Mouse (Mus musculus): Measurements from ENCODE around the gene Acot4. TPM values are rescaled to one million over a fixed set of nuclear protein-coding genes. Genes with fewer than 3 reads are reported as not detected.

Gene Acot4
- not detected for total RNA-seq (2023)

DNA sequence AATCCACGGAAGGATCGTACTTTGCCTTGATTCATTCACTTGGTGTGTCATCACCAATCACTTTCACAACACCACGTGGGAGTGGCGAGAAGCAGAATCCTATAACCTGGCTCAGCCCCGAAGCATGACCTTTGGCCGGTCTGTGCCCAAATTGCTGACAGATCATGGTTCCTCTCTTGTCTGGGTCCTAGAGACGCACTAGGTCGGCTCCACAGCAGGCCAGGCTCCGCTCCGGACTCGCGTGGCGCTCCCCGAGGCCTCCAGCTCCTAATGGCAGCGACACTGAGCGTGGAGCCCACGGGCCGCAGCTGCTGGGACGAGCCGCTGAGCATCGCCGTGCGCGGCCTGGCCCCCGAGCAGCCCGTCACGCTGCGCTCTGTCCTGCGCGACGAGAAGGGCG lies at the start of gene Acot4:
TSS of gene Acot4 (plus strand) at position 139 of the 400 bp plus-strand sequence.

GRCm38 (mm10) chr12:84009171-84009965 lies 28.8 kb upstream of the Acot4 start, which contains the start of gene Acot1:
Acot1 (plus strand) TSS chr12:84009490.

DNA sequence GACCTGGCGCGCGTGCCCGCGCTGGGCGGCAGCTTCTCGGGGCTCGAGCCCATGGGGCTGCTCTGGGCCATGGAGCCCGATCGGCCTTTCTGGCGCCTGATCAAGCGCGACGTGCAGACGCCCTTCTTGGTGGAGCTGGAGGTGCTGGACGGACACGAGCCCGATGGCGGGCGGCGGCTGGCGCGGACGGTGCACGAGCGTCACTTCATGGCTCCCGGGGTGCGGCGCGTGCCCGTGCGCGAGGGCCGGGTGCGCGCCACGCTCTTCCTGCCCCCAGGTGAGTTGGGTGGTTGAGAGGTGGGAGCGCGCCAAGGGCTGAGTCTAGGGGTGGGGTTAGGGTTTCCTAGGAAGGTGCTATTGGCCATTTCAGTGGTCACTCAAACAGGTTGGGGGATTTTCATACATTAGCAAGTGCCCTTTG lies 522 bp downstream of the Acot4 start, which contains the start of gene Gm49366:
TSS of gene Gm49366 (plus strand) at position 245 of the 421 bp plus-strand sequence.

DNA sequence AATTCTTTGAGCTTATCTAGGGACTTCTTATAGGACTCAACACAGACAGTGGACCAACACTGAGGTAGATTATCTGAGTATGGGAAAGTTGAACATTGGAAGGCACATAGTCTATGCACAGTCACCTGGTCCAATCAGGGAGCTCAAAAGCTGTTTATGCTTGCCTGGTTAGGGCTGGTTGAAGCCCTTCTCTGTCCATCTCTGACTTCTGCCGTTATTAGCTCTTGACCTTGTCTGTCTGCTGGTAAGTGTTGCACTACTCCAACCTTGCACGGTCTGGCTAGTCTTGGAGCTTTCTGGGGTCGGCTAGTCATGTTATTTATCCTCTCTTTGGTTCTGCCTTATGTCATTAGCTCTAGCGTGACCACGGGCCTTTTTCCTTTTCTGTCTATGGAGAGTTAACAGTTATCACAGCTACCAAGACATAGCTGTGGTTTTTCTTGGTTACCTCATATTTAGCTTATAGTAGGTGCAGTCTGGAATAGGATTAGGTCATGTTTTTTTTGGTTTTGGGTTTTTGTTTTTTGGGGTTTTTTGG lies 13.8 kb downstream of the Acot4 start, which contains the start of gene Acot3:
TSS of gene Acot3 (plus strand) at position 208 of the 538 bp plus-strand sequence.

GRCm38 (mm10) chr12:84068986-84069385 lies 30.8 kb downstream of the Acot4 start, which contains the start of gene Acot5:
Acot5 (plus strand) TSS chr12:84069325.

Other genes with a start within 250 kb of the Acot4 start
- 73.5 TPM for gene Numb, start 116.4 kb upstream of the Acot4 start, total RNA-seq (2023)
- gene Riox1, start 87.8 kb upstream of the Acot4 start, total RNA-seq (2023), result 27.7 TPM
- gene Heatr4, start 53.5 kb upstream of the Acot4 start, total RNA-seq (2023), result not detected
- gene Acot2, start 50.5 kb upstream of the Acot4 start, total RNA-seq (2023), result 123 TPM
- 5.5 TPM for gene Acot1, start 28.9 kb upstream of the Acot4 start, total RNA-seq (2023)
- not detected for gene Gm49366, start 556 bp downstream of the Acot4 start, total RNA-seq (2023)
- not detected for gene Acot3, start 13.8 kb downstream of the Acot4 start, total RNA-seq (2023)
- gene Acot5, start 30.9 kb downstream of the Acot4 start, total RNA-seq (2023), result not detected
- gene Acot6, start 62.3 kb downstream of the Acot4 start, total RNA-seq (2023), result 3.0 TPM
- gene Dnal1, start 76.0 kb downstream of the Acot4 start, total RNA-seq (2023), result 0.15 TPM
- gene Pnma1, start 110.1 kb downstream of the Acot4 start, total RNA-seq (2023), result 13.6 TPM
- gene Elmsan1, start 180.5 kb downstream of the Acot4 start, total RNA-seq (2023), result 257 TPM
- gene Ptgr2, start 246.9 kb downstream of the Acot4 start, total RNA-seq (2023), result 12.9 TPM